Mouse (Mus musculus) liver, postnatal 0 days (tissue): Measurements from ENCODE around the gene Kcnq2.

Source experiments
- CTCF ChIP-seq: sonication (generic); IDR thresholded peaks from 2 replicates; pipeline ENCODE4 v1.5.1; 2016; ENCODE audit warnings: antibody characterized with exemption, low read depth
- EP300 ChIP-seq: IDR thresholded peaks from 2 replicates; pipeline ENCODE4 v1.6.1; 2016; ENCODE audit warnings: antibody characterized with exemption, low read depth, mild to moderate bottlenecking

DNA sequence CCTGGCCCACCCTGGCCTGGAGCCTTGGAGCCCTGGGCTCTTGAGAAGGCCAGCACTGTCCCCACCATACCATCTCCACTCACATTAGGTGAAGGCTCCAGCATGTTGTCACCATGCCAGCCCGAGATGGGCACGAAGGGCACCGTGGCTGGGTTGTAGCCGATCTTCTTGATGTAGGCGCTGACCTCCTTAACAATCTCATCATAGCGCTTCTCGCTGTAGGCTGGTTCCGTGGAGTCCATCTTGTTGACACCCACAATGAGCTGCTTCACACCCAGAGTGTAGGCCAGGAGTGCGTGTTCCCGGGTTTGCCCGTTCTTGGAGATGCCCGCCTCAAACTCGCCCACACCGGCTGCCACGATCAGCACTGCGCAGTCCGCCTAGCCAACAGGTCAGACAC is 17.6 kb upstream of the Kcnq2 start:
- TF ChIP-seq CTCF: no peak
- TF ChIP-seq EP300: no peak
